Mouse (Mus musculus) kidney, postnatal 0 days (tissue): ENCODE results near the gene Iqcf5. TPM values are rescaled to one million over a fixed set of nuclear protein-coding genes. Genes with fewer than 3 reads are reported as not detected.

Experiments
- ATAC-seq: fragments of 200-750 bp; cut with Nextera tagmentation; replicated peaks from 2 replicates; pipeline ENCODE4 v1.8.0; 2017; ENCODE audit warnings: low read depth, moderate number of reproducible peaks, moderate TSS enrichment, moderate library complexity; ENCODE audit not compliant: low FRiP score
- DNase-seq: peaks from one replicate; pipeline ENCODE4 v3.0.0-alpha.2; 2016; ENCODE audit warnings: low spot score
- H3K27ac ChIP-seq: fragments of 300-500 bp; sonication (generic); 2 replicates; pipeline ENCODE4 v1.5.1; 2014; ENCODE audit warnings: mild to moderate bottlenecking
- H3K27me3 ChIP-seq: fragments of 300-500 bp; sonication (generic); 2 replicates; pipeline ENCODE4 v1.6.1; 2014; ENCODE audit warnings: low read length, mixed read lengths; ENCODE audit not compliant: insufficient read depth
- H3K36me3 ChIP-seq: fragments of 300-500 bp; sonication (generic); 2 replicates; pipeline ENCODE4 v1.6.1; 2014; ENCODE audit warnings: low read length, mixed read lengths; ENCODE audit not compliant: insufficient read depth
- H3K4me1 ChIP-seq: fragments of 300-500 bp; sonication (generic); replicated peaks from 2 replicates; pipeline ENCODE4 v1.6.1; 2014; ENCODE audit warnings: antibody characterized with exemption, low read length, mixed read lengths; ENCODE audit not compliant: insufficient read depth
- H3K4me2 ChIP-seq: fragments of 300-500 bp; sonication (generic); 2 replicates; pipeline ENCODE4 v1.6.1; 2014; ENCODE audit warnings: mild to moderate bottlenecking, low read length, moderate library complexity, mixed read lengths
- H3K4me3 ChIP-seq: fragments of 300-500 bp; sonication (generic); replicated peaks from 2 replicates; pipeline ENCODE4 v1.5.1; 2014; ENCODE audit warnings: low read depth, low read length
- H3K9ac ChIP-seq: fragments of 300-500 bp; sonication (generic); 2 replicates; pipeline ENCODE4 v1.6.1; 2014; ENCODE audit warnings: low read depth, low read length
- H3K9me3 ChIP-seq: fragments of 300-500 bp; sonication (generic); replicated peaks from 2 replicates; pipeline ENCODE4 v1.6.1; 2016; ENCODE audit warnings: low read length, inconsistent platforms, mixed read lengths
- CTCF ChIP-seq: IDR thresholded peaks from 2 replicates; pipeline ENCODE4 v1.5.1; 2016; ENCODE audit warnings: antibody characterized with exemption, low read depth, mild to moderate bottlenecking, moderate library complexity
- WGBS: fragments of 180-500 bp; shearing (Covaris S2); extraction: QIAGEN DNeasy Blood & Tissue Kit; methylation state at CpG from one replicate; pipeline ENCODE4 v1.1.7; 2014; 5-methylcytosine and 5-hydroxymethylcytosine counted together
- polyA plus RNA-seq: library from polyadenylated mRNA; unstranded; fragments of >200 nt; fragmentation: Nextera tagmentation; extraction: Ambion mirVana; gene quantifications from 2 replicates; pipeline ENCODE4 v1.2.1, GENCODE M21; 2015

Gene Iqcf5
- polyA plus RNA-seq, 1 experiment from 2014 or later = not detected

DNA sequence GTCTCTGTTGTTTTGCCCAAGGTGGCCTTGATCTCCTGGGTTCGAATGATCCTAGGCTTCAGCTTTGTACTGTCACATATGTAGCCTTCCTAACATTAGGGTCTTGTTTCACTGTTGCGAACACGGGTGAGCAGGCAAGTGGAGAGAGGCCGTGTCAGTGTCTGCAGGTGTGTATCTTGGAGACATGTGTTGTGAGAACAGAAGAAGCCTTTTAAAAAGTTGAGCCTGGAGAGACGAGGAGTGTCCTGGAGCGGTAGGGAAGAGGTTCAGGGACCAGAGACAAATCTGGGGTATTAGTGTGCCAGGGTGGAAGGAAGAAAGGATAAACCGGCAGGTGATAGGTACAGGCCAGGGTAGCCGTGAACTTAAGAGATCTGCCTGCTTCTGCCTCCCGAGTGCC is 36.3 kb upstream of the Iqcf5 start:
- no peak for DNase-seq
- Histone ChIP-seq H3K4me1 (peaks cover 12% of the 10 kb centered on the region), H3K9me3 (no peaks in the 10 kb centered on the region), H3K27ac (no peak overlapping the region), H3K27me3 (no peaks in the 10 kb centered on the region), H3K36me3 (peaks cover 15% of the 10 kb centered on the region; the same call in 1 of the 2 replicates), H3K4me2 (peak overlapping the region; percentile 75), H3K9ac (peak overlapping the region; percentile 67; the same call in 1 of the 2 replicates), H3K4me3 (peak overlapping the region; percentile 61)
- no peak for ATAC-seq
- WGBS = 74% methylated on average over 9 of the region's 9 CpGs
- TF ChIP-seq CTCF = no peak

DNA sequence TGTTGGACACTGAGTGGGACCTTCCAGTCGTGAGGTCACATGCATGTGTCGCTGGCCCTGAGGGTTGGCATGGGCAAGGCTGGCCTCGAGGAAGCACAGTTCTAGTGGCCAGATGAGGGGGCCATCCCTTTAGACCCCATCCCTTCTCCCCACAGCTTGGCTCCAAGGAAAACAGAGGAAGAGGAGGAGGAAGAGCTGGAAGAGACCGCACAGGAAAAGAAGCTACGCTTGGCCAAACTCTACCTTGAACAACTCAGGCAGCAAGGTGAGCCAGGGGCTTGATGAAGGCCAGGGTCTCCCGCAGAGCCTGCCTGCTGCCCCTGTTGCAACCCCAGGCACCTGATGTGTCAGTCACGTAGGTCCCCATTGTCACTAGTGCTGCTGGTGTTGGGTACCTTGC is 33.8 kb upstream of the Iqcf5 start:
- Histone ChIP-seq H3K9ac (no peak overlapping the region), H3K4me1 (no peaks in the 10 kb centered on the region; the same call in 1 of the 2 replicates), H3K9me3 (no peaks in the 10 kb centered on the region), H3K27ac (no peak overlapping the region), H3K36me3 (peaks cover 34% of the 10 kb centered on the region; the same call in 1 of the 2 replicates), H3K4me2 (no peak overlapping the region), H3K4me3 (no peak overlapping the region), H3K27me3 (no peaks in the 10 kb centered on the region)
- 96% methylated on average over 7 of the region's 7 CpGs for WGBS
- DNase-seq (no peak), ATAC-seq (no peak)
- TF ChIP-seq CTCF = no peak

DNA sequence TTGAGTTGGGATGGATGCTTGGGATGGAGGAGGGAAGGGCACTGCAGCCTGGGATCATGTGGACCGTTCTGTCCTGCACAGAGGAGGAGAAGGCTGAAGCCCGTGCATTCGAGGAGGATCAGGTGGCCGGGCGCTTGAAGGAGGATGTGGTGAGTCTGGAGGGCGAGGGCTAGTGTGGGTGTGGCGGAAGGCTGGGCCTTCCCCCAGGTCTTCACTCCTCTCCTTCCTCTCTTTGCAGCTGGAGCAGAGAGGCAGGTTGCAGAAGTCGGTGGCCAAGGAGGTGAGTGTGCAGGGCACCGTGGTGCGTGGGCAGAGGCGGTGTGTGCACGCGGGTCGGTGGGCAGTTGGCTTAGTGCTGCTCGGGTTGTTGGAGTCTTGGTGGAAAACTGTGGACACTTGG is 33.3 kb upstream of the Iqcf5 start:
- WGBS = 78% methylated on average over 15 of the region's 15 CpGs

DNA sequence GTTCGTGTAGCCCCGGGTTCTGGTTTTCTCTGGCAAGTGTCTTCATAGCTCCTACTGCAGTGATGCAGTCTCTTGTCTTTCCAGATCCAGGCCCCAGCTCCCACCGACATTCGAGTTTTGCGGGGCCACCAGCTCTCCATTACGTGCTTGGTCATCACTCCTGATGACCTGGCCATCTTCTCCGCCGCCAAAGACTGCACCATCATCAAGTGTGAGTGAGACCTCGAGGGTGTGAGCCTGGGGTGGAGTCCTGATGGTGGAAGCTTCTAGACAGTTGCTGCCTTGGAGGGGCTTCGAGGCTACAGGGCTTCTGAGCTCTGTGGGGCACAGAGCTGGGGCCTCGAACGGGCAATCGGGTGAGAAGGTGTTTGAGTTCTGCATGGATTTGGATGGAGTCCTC is 32.7 kb upstream of the Iqcf5 start:
- DNase-seq = no peak
- no peak overlapping the region for H3K4me2 ChIP-seq
- peaks cover 34% of the 10 kb centered on the region; the same call in 1 of the 2 replicates for H3K36me3 ChIP-seq
- no peaks in the 10 kb centered on the region for H3K27me3 ChIP-seq
- no peak overlapping the region for H3K4me3 ChIP-seq
- 93% methylated on average over 13 of the region's 13 CpGs for WGBS
- H3K4me1 ChIP-seq = no peaks in the 10 kb centered on the region; the same call in 1 of the 2 replicates
- no peak for ATAC-seq
- TF ChIP-seq CTCF = no peak
- no peaks in the 10 kb centered on the region for H3K9me3 ChIP-seq
- no peak overlapping the region for H3K9ac ChIP-seq
- H3K27ac ChIP-seq = no peak overlapping the region

More for the DNA sequence above, 33.3 kb upstream of the Iqcf5 start:
- Histone ChIP-seq H3K4me3 (no peak overlapping the region), H3K4me1 (no peaks in the 10 kb centered on the region; the same call in 1 of the 2 replicates), H3K27ac (no peak overlapping the region), H3K4me2 (no peak overlapping the region), H3K9ac (no peak overlapping the region), H3K27me3 (no peaks in the 10 kb centered on the region), H3K9me3 (no peaks in the 10 kb centered on the region), H3K36me3 (peaks cover 34% of the 10 kb centered on the region; the same call in 1 of the 2 replicates)
- TF ChIP-seq CTCF = no peak
- DNase-seq (no peak), ATAC-seq (no peak)

DNA sequence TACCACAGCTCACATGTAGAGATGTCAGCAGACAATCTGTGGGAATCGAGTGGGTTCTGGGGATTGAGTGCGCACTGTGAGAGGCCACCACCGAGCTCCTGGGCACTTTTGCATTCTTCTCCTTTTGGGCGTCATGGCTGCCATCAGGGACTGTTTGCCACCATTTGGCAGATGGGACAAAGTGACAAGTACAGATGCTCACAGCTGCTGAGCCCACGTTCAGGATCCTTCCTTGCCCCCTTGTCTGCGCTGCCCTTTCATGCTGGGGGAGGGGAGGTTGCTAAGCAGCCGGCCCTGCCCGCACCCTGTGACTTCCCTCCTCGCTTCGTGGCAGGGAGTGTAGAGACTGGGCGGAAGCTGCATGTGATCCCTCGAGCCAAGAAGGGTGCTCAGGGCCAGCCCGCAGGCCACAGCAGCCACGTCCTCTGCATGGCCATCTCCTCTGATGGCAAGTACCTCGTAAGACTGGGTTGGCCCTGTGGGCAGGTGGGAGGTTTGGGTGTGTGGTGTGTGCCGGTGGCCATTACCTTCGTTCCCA is 31.7 kb upstream of the Iqcf5 start:
- no peaks in the 10 kb centered on the region; the same call in 1 of the 2 replicates for H3K4me1 ChIP-seq
- TF ChIP-seq CTCF = no peak
- H3K27ac ChIP-seq = no peak overlapping the region
- DNase-seq = no peak
- no peaks in the 10 kb centered on the region for H3K9me3 ChIP-seq
- peaks cover 34% of the 10 kb centered on the region; the same call in 1 of the 2 replicates for H3K36me3 ChIP-seq
- 84% methylated on average over 17 of the region's 17 CpGs for WGBS
- no peak overlapping the region for H3K4me2 ChIP-seq
- H3K4me3 ChIP-seq = no peak overlapping the region
- ATAC-seq = no peak
- H3K9ac ChIP-seq = no peak overlapping the region
- no peaks in the 10 kb centered on the region for H3K27me3 ChIP-seq

DNA sequence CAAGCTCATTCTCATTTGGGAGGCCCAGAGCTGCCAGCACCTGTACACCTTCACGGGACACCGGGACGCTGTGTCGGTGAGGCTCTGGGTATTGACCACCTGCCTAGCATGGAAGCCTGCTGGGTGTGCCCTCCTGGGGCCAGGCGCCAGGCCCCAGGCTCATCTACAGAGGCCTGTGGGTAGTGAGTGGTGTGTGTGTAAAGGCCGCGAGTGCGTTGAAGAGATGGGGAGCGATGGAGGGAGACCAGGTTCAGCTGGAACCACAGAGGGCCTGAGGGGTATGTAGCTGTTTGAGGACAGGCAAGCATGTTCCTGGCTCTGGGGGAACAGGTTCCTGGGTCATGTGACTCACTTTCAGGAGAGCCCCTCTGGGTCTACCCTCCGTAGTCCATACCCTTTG is 31.2 kb upstream of the Iqcf5 start:
- H3K9me3 ChIP-seq = no peaks in the 10 kb centered on the region
- H3K27me3 ChIP-seq = no peaks in the 10 kb centered on the region
- no peak for DNase-seq
- H3K4me1 ChIP-seq = no peaks in the 10 kb centered on the region
- ATAC-seq = no peak
- no peak overlapping the region for H3K4me3 ChIP-seq
- 97% methylated on average over 10 of the region's 10 CpGs for WGBS
- H3K9ac ChIP-seq = no peak overlapping the region
- H3K4me2 ChIP-seq = no peak overlapping the region
- TF ChIP-seq CTCF = no peak
- peaks cover 34% of the 10 kb centered on the region; the same call in 1 of the 2 replicates for H3K36me3 ChIP-seq
- no peak overlapping the region for H3K27ac ChIP-seq

DNA sequence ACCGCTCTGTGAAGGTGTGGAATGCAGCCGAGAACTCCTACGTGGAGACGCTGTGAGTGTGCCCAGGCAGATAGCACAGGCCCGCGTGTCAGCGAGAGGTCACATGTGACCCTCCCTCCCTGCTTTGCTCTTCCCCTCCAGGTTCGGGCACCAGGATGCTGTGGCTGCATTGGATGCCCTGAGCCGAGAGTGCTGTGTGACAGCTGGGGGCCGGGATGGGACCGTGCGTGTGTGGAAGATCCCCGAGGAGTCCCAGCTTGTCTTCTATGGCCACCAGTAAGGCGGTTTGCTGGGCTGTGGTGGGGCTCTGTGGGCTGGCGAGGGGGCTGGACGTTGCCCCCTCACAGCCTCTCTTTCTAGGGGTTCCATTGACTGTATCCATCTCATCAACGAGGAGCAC is 30.8 kb upstream of the Iqcf5 start:
- H3K4me3 ChIP-seq = no peak overlapping the region
- H3K36me3 ChIP-seq = peaks cover 34% of the 10 kb centered on the region; the same call in 1 of the 2 replicates
- no peak overlapping the region for H3K4me2 ChIP-seq
- no peak for TF ChIP-seq CTCF
- no peak overlapping the region for H3K9ac ChIP-seq
- H3K27ac ChIP-seq = no peak overlapping the region
- H3K9me3 ChIP-seq = no peaks in the 10 kb centered on the region
- no peak for DNase-seq
- no peaks in the 10 kb centered on the region for H3K4me1 ChIP-seq
- no peaks in the 10 kb centered on the region for H3K27me3 ChIP-seq
- ATAC-seq = no peak
- 92% methylated on average over 17 of the region's 17 CpGs for WGBS
